Mouse (Mus musculus) ES-Bruce4 (cell line): Measurements from ENCODE around the gene Crybb3. TPM values are rescaled to one million over a fixed set of nuclear protein-coding genes. Genes with fewer than 3 reads are reported as not detected.

Experiments used
- H3K27ac ChIP-seq: 2 replicates; pipeline ENCODE4 v1.5.1; 2012; ENCODE audit warnings: low read length, inconsistent platforms; ENCODE audit not compliant: insufficient read depth
- H3K27me3 ChIP-seq: 2 replicates; pipeline ENCODE4 v1.6.1; 2012; ENCODE audit warnings: mild to moderate bottlenecking, low read length, inconsistent platforms; ENCODE audit not compliant: control insufficient read depth, poor library complexity, insufficient read depth, severe bottlenecking
- H3K36me3 ChIP-seq: 2 replicates; pipeline ENCODE4 v1.6.1; 2012; ENCODE audit warnings: inconsistent platforms, mild to moderate bottlenecking, low read length, moderate library complexity; ENCODE audit not compliant: control insufficient read depth, poor library complexity, insufficient read depth, severe bottlenecking
- H3K4me1 ChIP-seq: one replicate; pipeline ENCODE4 v1.8.1; 2011; ENCODE audit warnings: low read length; ENCODE audit not compliant: control insufficient read depth, insufficient read depth
- H3K4me3 ChIP-seq: 2 replicates; pipeline ENCODE4 v1.5.1; 2011; ENCODE audit warnings: low read depth, mild to moderate bottlenecking, low read length
- H3K9ac ChIP-seq: 2 replicates; pipeline ENCODE4 v1.6.1; 2012; ENCODE audit warnings: low read depth, mild to moderate bottlenecking, inconsistent platforms; ENCODE audit not compliant: poor library complexity, severe bottlenecking
- H3K9me3 ChIP-seq: replicated peaks from 2 replicates; pipeline ENCODE4 v1.6.1; 2012; ENCODE audit warnings: mild to moderate bottlenecking, low read length, inconsistent platforms; ENCODE audit not compliant: control insufficient read depth, poor library complexity, insufficient read depth, severe bottlenecking
- CTCF ChIP-seq: IDR thresholded peaks from one replicate; pipeline ENCODE4 v1.8.1; 2011; ENCODE audit warnings: low read depth, low read length
- EP300 ChIP-seq: IDR thresholded peaks from 2 replicates; pipeline ENCODE4 v1.6.1; 2011; ENCODE audit warnings: low read depth, low read length; ENCODE audit not compliant: insufficient read depth
- POLR2A ChIP-seq: IDR thresholded peaks from one replicate; pipeline ENCODE4 v1.8.1; 2011; ENCODE audit warnings: low read length; ENCODE audit not compliant: insufficient read depth
- polyA plus RNA-seq: library from polyadenylated mRNA; stranded (reverse); fragments of >200 nt; gene quantifications from 2 replicates; pipeline ENCODE4 v1.2.4, GENCODE M21; 2011; ENCODE audit warnings: low read depth; ENCODE audit not compliant: missing spikeins, insufficient read depth, insufficient read length

Crybb3 gene
- polyA plus RNA-seq, 1 experiment: not detected

GRCm38 (mm10) chr5:113107709-113108108, 26.3 kb upstream of the Crybb3 start:
- H3K27ac ChIP-seq: no peak overlapping the region
- H3K9ac ChIP-seq: no peak overlapping the region
- H3K4me3 ChIP-seq: no peak overlapping the region
- TF ChIP-seq CTCF: no peak
- H3K27me3 ChIP-seq: no peaks in the 10 kb centered on the region
- H3K4me1 ChIP-seq: peaks cover 5% of the 10 kb centered on the region
- no peaks in the 10 kb centered on the region for H3K9me3 ChIP-seq
- H3K36me3 ChIP-seq: no peaks in the 10 kb centered on the region

GRCm38 (mm10) chr5:113106594-113106993, 25.2 kb upstream of the Crybb3 start:
- H3K9me3 ChIP-seq: no peaks in the 10 kb centered on the region
- no peak overlapping the region for H3K27ac ChIP-seq
- peaks cover 5% of the 10 kb centered on the region for H3K4me1 ChIP-seq
- no peaks in the 10 kb centered on the region for H3K36me3 ChIP-seq
- H3K4me3 ChIP-seq: no peak overlapping the region
- H3K27me3 ChIP-seq: no peaks in the 10 kb centered on the region
- H3K9ac ChIP-seq: no peak overlapping the region
- no peak for TF ChIP-seq POLR2A
- no peak for TF ChIP-seq EP300
- no peak for TF ChIP-seq CTCF

GRCm38 (mm10) chr5:113105481-113105880, 24.1 kb upstream of the Crybb3 start:
- TF ChIP-seq EP300 (no peak), CTCF (no peak), POLR2A (no peak)
- H3K4me3 ChIP-seq: no peak overlapping the region
- no peaks in the 10 kb centered on the region for H3K9me3 ChIP-seq
- no peaks in the 10 kb centered on the region for H3K27me3 ChIP-seq
- H3K4me1 ChIP-seq: no peaks in the 10 kb centered on the region
- H3K27ac ChIP-seq: no peak overlapping the region
- H3K9ac ChIP-seq: no peak overlapping the region
- no peaks in the 10 kb centered on the region for H3K36me3 ChIP-seq

GRCm38 (mm10) chr5:113105035-113105434, 23.7 kb upstream of the Crybb3 start:
- no peaks in the 10 kb centered on the region for H3K36me3 ChIP-seq
- no peaks in the 10 kb centered on the region for H3K4me1 ChIP-seq
- H3K27ac ChIP-seq: no peak overlapping the region
- H3K4me3 ChIP-seq: no peak overlapping the region
- H3K9me3 ChIP-seq: no peaks in the 10 kb centered on the region
- TF ChIP-seq POLR2A (no peak), CTCF (no peak), EP300 (no peak)
- H3K9ac ChIP-seq: no peak overlapping the region
- no peaks in the 10 kb centered on the region for H3K27me3 ChIP-seq

- TF ChIP-seq CTCF (no peak), EP300 (no peak), POLR2A (no peak)
- Histone ChIP-seq H3K4me3 (no peak overlapping the region), H3K36me3 (no peaks in the 10 kb centered on the region), H3K9me3 (no peaks in the 10 kb centered on the region), H3K9ac (no peak overlapping the region), H3K4me1 (no peaks in the 10 kb centered on the region), H3K27me3 (no peaks in the 10 kb centered on the region), H3K27ac (no peak overlapping the region)
These were observed 21.1 kb upstream of the Crybb3 start for GRCm38 (mm10) chr5:113102455-113102854.

- no peak overlapping the region for H3K27ac ChIP-seq
- no peaks in the 10 kb centered on the region for H3K27me3 ChIP-seq
- no peaks in the 10 kb centered on the region for H3K36me3 ChIP-seq
- no peaks in the 10 kb centered on the region for H3K4me1 ChIP-seq
- TF ChIP-seq CTCF (no peak), POLR2A (no peak), EP300 (no peak)
- H3K4me3 ChIP-seq: no peak overlapping the region
- no peaks in the 10 kb centered on the region for H3K9me3 ChIP-seq
- H3K9ac ChIP-seq: no peak overlapping the region
These were observed 20.1 kb upstream of the Crybb3 start for GRCm38 (mm10) chr5:113101457-113101856.
